Mouse (Mus musculus) ES-E14 (cell line): ENCODE data around the gene Terb2. TPM values are rescaled to one million over a fixed set of nuclear protein-coding genes. Genes with fewer than 3 reads are reported as not detected.

Experiments
- DNase-seq: peaks from one replicate; pipeline ENCODE4 v3.0.0-alpha.2; 2013; ENCODE audit warnings: low read depth, low spot score
- H3K27ac ChIP-seq: 2 replicates; pipeline ENCODE4 v1.5.1; 2012; ENCODE audit warnings: low read depth, mild to moderate bottlenecking, low read length, moderate library complexity, mixed read lengths; ENCODE audit not compliant: poor library complexity, insufficient read depth, severe bottlenecking
- H3K36me3 ChIP-seq: 2 replicates; pipeline ENCODE4 v1.6.1; 2012; ENCODE audit warnings: mild to moderate bottlenecking, low read length, moderate library complexity, mixed read lengths; ENCODE audit not compliant: control insufficient read depth, poor library complexity, insufficient read depth, severe bottlenecking
- H3K4me1 ChIP-seq, 2 experiments: fragments of 150-350 bp in 1 of 2; sonication (generic) in 1 of 2; 2 replicates each; pipeline ENCODE4 v1.6.1; 2012; ENCODE audit warnings: low read length in 2 of 2, mild to moderate bottlenecking in 1 of 2, mixed read lengths in 1 of 2; ENCODE audit not compliant: control insufficient read depth in 2 of 2, insufficient read depth in 2 of 2, poor library complexity in 1 of 2
- H3K4me3 ChIP-seq, 2 experiments: fragments of 150-350 bp in 1 of 2; sonication (generic) in 1 of 2; 2 replicates each; pipeline ENCODE4 v1.5.1; 2012; ENCODE audit warnings: low read length in 2 of 2, low read depth in 1 of 2, mild to moderate bottlenecking in 1 of 2, mixed read lengths in 1 of 2; ENCODE audit not compliant: insufficient read depth in 1 of 2, poor library complexity in 1 of 2, severe bottlenecking in 1 of 2
- H3K9ac ChIP-seq: 2 replicates; pipeline ENCODE4 v1.6.1; 2012; ENCODE audit warnings: low read depth, mild to moderate bottlenecking, low read length, mixed read lengths; ENCODE audit not compliant: poor library complexity, insufficient read depth, severe bottlenecking
- H3K9me3 ChIP-seq: fragments of 150-350 bp; sonication (generic); 2 replicates; pipeline ENCODE4 v1.6.1; 2012; ENCODE audit warnings: low read depth, mild to moderate bottlenecking, low read length; ENCODE audit not compliant: control insufficient read depth, insufficient read depth
- CHD2 ChIP-seq: IDR thresholded peaks from 2 replicates; pipeline ENCODE4 v1.6.1; 2014; ENCODE audit warnings: mild to moderate bottlenecking, low read depth, low read length, inconsistent platforms
- HCFC1 ChIP-seq: IDR thresholded peaks from 2 replicates; pipeline ENCODE4 v1.6.1; 2012; ENCODE audit warnings: low read length, inconsistent platforms, borderline replicate concordance; ENCODE audit not compliant: insufficient read depth
- MAFK ChIP-seq: IDR thresholded peaks from 2 replicates; pipeline ENCODE4 v1.6.1; 2014; ENCODE audit warnings: mild to moderate bottlenecking, low read depth, low read length, inconsistent platforms; ENCODE audit not compliant: insufficient read depth
- ZC3H11A ChIP-seq: IDR thresholded peaks from 2 replicates; pipeline ENCODE4 v1.6.1; 2012; ENCODE audit warnings: low read depth, mild to moderate bottlenecking, inconsistent platforms, low read length, borderline replicate concordance
- ZNF384 ChIP-seq: IDR thresholded peaks from 2 replicates; pipeline ENCODE4 v1.6.1; 2012; ENCODE audit warnings: low read depth, low read length, inconsistent platforms
- in situ Hi-C, 2 experiments: fragments of 600-800 bp; cut with MboI; formaldehyde crosslinking; loops; one replicate each; pipeline ENCODE4 v1.15.1; 2025; ENCODE audit warnings: low sequenced_read_pairs in 2 of 2, inconsistent platforms in 1 of 2; ENCODE audit not compliant: unreplicated experiment in 2 of 2
- total RNA-seq: library from RNA; depleted of rRNA; stranded (reverse); fragments of 300-350 nt; gene quantifications from 2 replicates; pipeline ENCODE4 v1.2.3, GENCODE M21; 2012

The Terb2 gene
- total RNA-seq, 1 experiment = 1.9 TPM

- in situ Hi-C loops = no loop called here
- Histone ChIP-seq H3K4me1 (peaks cover 0 to 2% of the 10 kb centered on the region in 2 experiments; a peak in 1 of 4 replicates), H3K27ac (no peak overlapping the region)
These were observed 22.5 kb upstream of the Terb2 start for GRCm38 (mm10) chr2:122163430-122164195.

GRCm38 (mm10) chr2:122164293-122164692 is 21.8 kb upstream of the Terb2 start:
- DNase-seq = no peak
- no peak overlapping the region for H3K4me3 ChIP-seq
- in situ Hi-C loops = no loop called here
- H3K36me3 ChIP-seq = no peaks in the 10 kb centered on the region
- no peaks in the 10 kb centered on the region for H3K9me3 ChIP-seq
- H3K9ac ChIP-seq = no peak overlapping the region
- no peak for TF ChIP-seq ZC3H11A
- TF ChIP-seq ZNF384 = no peak
- no peak for TF ChIP-seq HCFC1
- TF ChIP-seq MAFK = no peak
- no peak for TF ChIP-seq CHD2
- H3K27ac ChIP-seq = no peak overlapping the region
- H3K4me1 ChIP-seq = peaks cover 0 to 2% of the 10 kb centered on the region in 2 experiments; a peak in 1 of 4 replicates

More at GRCm38 (mm10) chr2:122163430-122164195, 22.5 kb upstream of the Terb2 start:
- no peak overlapping the region for H3K4me3 ChIP-seq
- DNase-seq = no peak
- H3K9me3 ChIP-seq = no peaks in the 10 kb centered on the region
- H3K36me3 ChIP-seq = no peaks in the 10 kb centered on the region
- TF ChIP-seq MAFK = no peak
- no peak for TF ChIP-seq HCFC1
- TF ChIP-seq ZC3H11A = no peak
- TF ChIP-seq CHD2 = no peak
- TF ChIP-seq ZNF384 = no peak
- no peak overlapping the region for H3K9ac ChIP-seq

GRCm38 (mm10) chr2:122171292-122171691 is 14.8 kb upstream of the Terb2 start:
- H3K4me3 ChIP-seq = no peak overlapping the region
- in situ Hi-C loops = no loop called here
- H3K27ac ChIP-seq = no peak overlapping the region
- H3K9ac ChIP-seq = no peak overlapping the region
- H3K4me1 ChIP-seq = no peaks in the 10 kb centered on the region
- DNase-seq = no peak
- TF ChIP-seq MAFK = no peak
- no peak for TF ChIP-seq HCFC1
- no peak for TF ChIP-seq ZNF384
- no peak for TF ChIP-seq CHD2
- TF ChIP-seq ZC3H11A = no peak
- no peaks in the 10 kb centered on the region for H3K36me3 ChIP-seq
- H3K9me3 ChIP-seq = no peaks in the 10 kb centered on the region

- TF ChIP-seq CHD2 (no peak), ZC3H11A (no peak), HCFC1 (no peak), MAFK (no peak), ZNF384 (no peak)
- H3K9ac ChIP-seq = no peak overlapping the region
- DNase-seq = no peak
- in situ Hi-C loops = no loop called here
- no peaks in the 10 kb centered on the region for H3K4me1 ChIP-seq
- H3K4me3 ChIP-seq = no peak overlapping the region
- H3K27ac ChIP-seq = no peak overlapping the region
- no peaks in the 10 kb centered on the region for H3K9me3 ChIP-seq
- H3K36me3 ChIP-seq = no peaks in the 10 kb centered on the region
These were observed 13.9 kb upstream of the Terb2 start for GRCm38 (mm10) chr2:122172188-122172587.
